Mouse (Mus musculus) limb, embryonic 14.5 days (tissue): ENCODE measurements around the gene Tmem63b. TPM values are rescaled to one million over a fixed set of nuclear protein-coding genes. Genes with fewer than 3 reads are reported as not detected.
A peak's percentile ranks its signal among the peaks of the same experiment; 100 is the strongest.

Source experiments
- ATAC-seq: fragments of 200-750 bp; cut with Nextera tagmentation; 2 replicates; pipeline ENCODE4 v1.8.0; 2017; ENCODE audit warnings: low read depth, moderate number of reproducible peaks, moderate TSS enrichment; ENCODE audit not compliant: low FRiP score
- DNase-seq: peaks from one replicate; pipeline ENCODE4 v3.0.0-alpha.2; 2015; ENCODE audit warnings: low spot score
- H3K27ac ChIP-seq: fragments of 300-500 bp; sonication (generic); replicated peaks from 2 replicates; pipeline ENCODE4 v1.5.1; 2014; ENCODE audit warnings: low read depth, mild to moderate bottlenecking, low read length, moderate library complexity, mixed read lengths
- H3K27me3 ChIP-seq: fragments of 300-500 bp; sonication (generic); 2 replicates; pipeline ENCODE4 v1.6.1; 2014; ENCODE audit warnings: low read length, mixed read lengths; ENCODE audit not compliant: control insufficient read depth, insufficient read depth
- H3K36me3 ChIP-seq: fragments of 300-500 bp; sonication (generic); 2 replicates; pipeline ENCODE4 v1.6.1; 2014; ENCODE audit warnings: mild to moderate bottlenecking, low read length, moderate library complexity, mixed read lengths; ENCODE audit not compliant: control insufficient read depth, insufficient read depth
- H3K4me1 ChIP-seq: fragments of 300-500 bp; sonication (generic); 2 replicates; pipeline ENCODE4 v1.6.1; 2014; ENCODE audit warnings: antibody characterized with exemption, low read length, mixed read lengths; ENCODE audit not compliant: control insufficient read depth, insufficient read depth
- H3K4me2 ChIP-seq: fragments of 300-500 bp; sonication (generic); replicated peaks from 2 replicates; pipeline ENCODE4 v1.6.1; 2014; ENCODE audit warnings: low read depth, mild to moderate bottlenecking, low read length, moderate library complexity; ENCODE audit not compliant: severe bottlenecking
- H3K4me3 ChIP-seq: fragments of 300-500 bp; sonication (generic); replicated peaks from 2 replicates; pipeline ENCODE4 v1.5.1; 2014; ENCODE audit warnings: low read length
- H3K9ac ChIP-seq: fragments of 300-500 bp; sonication (generic); 2 replicates; pipeline ENCODE4 v1.6.1; 2014; ENCODE audit warnings: mild to moderate bottlenecking, low read depth, low read length, moderate library complexity; ENCODE audit not compliant: severe bottlenecking
- H3K9me3 ChIP-seq: fragments of 300-500 bp; sonication (generic); 2 replicates; pipeline ENCODE4 v1.6.1; 2016; ENCODE audit warnings: low read length; ENCODE audit not compliant: control insufficient read depth
- POLR2A ChIP-seq: fragments of 200-500 bp; IDR thresholded peaks from 2 replicates; pipeline ENCODE4 v1.8.0; 2012; ENCODE audit warnings: inconsistent platforms, mild to moderate bottlenecking, moderate library complexity, borderline replicate concordance; ENCODE audit not compliant: insufficient read depth, insufficient read length; ENCODE audit errors: extremely low read depth
- WGBS: fragments of 180-500 bp; shearing (Covaris S2); extraction: QIAGEN DNeasy Blood & Tissue Kit; methylation state at CpG from one replicate; pipeline ENCODE4 v1.1.7; 2014; 5-methylcytosine and 5-hydroxymethylcytosine counted together
- polyA plus RNA-seq, 2 experiments: library from polyadenylated mRNA; depleted of rRNA in 1 of 2; stranded (reverse) in 1 of 2; unstranded in 1 of 2; fragments of >200 nt; fragmentation: Nextera tagmentation in 1 of 2; extraction: Ambion mirVana in 1 of 2; gene quantifications; 2 replicates each; pipeline versions ENCODE4 v1.2.1 to v1.2.3; 2012 to 2014

Gene Tmem63b
- polyA plus RNA-seq, 2 experiments: 24.5 to 90.7 TPM

DNA sequence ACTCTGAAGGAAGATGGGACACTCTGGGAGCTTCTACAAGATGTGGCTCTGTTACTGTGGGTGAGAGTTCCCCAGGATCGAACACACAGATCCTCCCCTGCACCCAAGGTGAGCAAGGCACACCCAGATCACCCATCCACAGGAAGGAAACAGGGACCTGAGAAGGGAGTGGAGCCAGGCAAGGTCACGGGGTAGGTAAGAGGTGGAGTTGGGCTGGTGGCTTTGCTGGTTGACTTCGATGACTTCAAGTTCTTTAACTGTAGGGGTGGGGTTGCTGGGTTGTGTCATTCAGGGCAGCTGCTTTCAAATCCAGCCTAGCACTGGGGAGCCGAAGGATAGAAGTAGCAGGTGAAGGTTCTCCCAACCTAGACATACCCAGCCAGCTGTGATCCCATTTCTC is 3.9 kb downstream of the Tmem63b start:
- Histone ChIP-seq H3K27ac (no peak overlapping the region), H3K4me1 (peaks cover 22% of the 10 kb centered on the region), H3K9me3 (no peaks in the 10 kb centered on the region), H3K4me3 (no peak overlapping the region), H3K9ac (no peak overlapping the region), H3K4me2 (no peak overlapping the region), H3K27me3 (no peaks in the 10 kb centered on the region), H3K36me3 (peaks cover 8% of the 10 kb centered on the region; the same call in 1 of the 2 replicates)
- 92% methylated on average over 4 of the region's 4 CpGs for WGBS
- no peak for DNase-seq
- ATAC-seq: no peak
- no peak for TF ChIP-seq POLR2A

DNA sequence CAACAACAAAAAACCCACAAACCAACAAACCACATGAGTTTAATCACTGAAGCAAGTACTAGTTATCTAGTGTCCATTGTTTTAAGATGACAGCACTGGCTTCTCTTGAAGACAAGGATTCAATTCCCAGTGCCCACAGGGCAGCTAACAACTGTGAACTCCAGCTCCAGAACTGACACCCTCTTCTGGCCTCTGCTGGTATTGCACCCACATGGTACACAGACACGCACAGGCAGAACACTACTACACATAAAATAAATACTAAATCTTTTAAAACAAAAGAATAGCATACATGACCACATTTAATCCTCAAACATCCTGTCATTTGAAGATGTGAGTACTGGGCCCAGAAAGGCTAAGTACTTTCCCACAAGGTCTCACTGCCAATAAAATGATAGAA is 5.1 kb downstream of the Tmem63b start:
- whole genome bisulfite sequencing: 100% methylated on average over 1 of the region's 1 CpGs
- TF ChIP-seq POLR2A: no peak

DNA sequence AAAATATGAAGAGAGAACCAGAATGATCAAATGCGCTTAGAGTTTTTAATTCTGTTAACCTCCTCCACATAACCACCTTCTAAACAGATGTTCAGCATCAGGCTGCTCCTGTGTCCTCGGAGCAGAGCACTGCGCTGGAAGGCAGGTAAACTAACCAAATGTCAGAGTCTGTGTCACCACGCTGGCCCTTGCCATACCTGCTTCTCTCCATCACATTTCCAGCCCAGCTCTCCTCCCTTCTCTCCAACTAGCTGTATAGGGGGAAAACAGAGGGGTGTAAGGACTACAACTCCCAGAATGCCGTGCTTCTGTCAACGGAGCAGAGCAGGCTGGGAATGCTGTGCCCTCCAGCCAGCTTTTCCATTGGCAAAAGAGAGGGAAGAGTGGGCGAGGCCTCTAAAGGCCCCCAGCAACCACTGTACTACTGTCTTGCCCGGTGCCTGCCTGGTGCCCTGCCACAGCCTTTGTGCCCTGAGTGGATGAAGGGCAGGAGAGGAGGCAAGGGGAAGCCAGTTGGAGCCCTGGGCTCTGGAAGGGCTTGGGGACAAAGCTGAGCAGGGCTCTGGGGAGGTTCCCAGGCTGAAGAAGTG is 6.2 kb downstream of the Tmem63b start:
- Histone ChIP-seq H3K27me3 (no peaks in the 10 kb centered on the region), H3K4me3 (no peak overlapping the region), H3K9ac (0 out of 2 replicates have a peak overlapping the region, but pooled peaks have one; percentile 26), H3K27ac (no peak overlapping the region; the same call in 1 of the 2 replicates), H3K36me3 (peaks cover 28% of the 10 kb centered on the region), H3K9me3 (no peaks in the 10 kb centered on the region), H3K4me2 (peak overlapping the region; percentile 29; the same call in 1 of the 2 replicates), H3K4me1 (peaks cover 12% of the 10 kb centered on the region)
- peak; percentile 68 for DNase-seq
- ATAC-seq: peak; percentile 48; the same call in 1 of the 2 replicates
- 48% methylated on average over 8 of the region's 8 CpGs for WGBS
- TF ChIP-seq POLR2A: no peak

More for the DNA sequence above, 5.1 kb downstream of the Tmem63b start:
- peaks cover 12% of the 10 kb centered on the region for H3K4me1 ChIP-seq
- H3K27me3 ChIP-seq: no peaks in the 10 kb centered on the region
- no peak overlapping the region for H3K27ac ChIP-seq
- no peak overlapping the region for H3K4me3 ChIP-seq
- DNase-seq: no peak
- H3K36me3 ChIP-seq: peaks cover 18% of the 10 kb centered on the region
- no peak overlapping the region for H3K9ac ChIP-seq
- no peak overlapping the region for H3K4me2 ChIP-seq
- no peak for ATAC-seq
- H3K9me3 ChIP-seq: no peaks in the 10 kb centered on the region

DNA sequence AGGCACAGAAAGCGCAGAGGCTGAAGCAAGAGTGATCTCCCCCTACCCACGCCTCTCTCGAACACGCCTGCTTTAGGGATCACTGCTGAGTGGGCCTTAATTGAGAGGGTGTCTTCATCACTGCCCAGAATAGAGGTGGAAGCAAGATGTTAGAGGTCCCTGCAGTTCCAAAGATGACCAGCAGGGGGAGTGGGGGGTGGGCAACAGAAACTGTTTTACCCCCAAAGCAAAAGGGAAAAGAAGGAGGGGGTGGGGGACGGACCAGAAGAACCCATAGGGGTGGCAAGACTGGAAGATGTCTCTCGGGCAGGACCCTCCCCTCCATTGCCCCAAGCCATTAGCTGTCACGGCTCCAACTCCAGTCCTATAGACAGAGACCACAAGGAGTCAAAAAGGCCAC is 8.6 kb downstream of the Tmem63b start:
- WGBS: 32% methylated on average over 7 of the region's 7 CpGs
- DNase-seq: peak; percentile 49
- no peaks in the 10 kb centered on the region for H3K27me3 ChIP-seq

DNA sequence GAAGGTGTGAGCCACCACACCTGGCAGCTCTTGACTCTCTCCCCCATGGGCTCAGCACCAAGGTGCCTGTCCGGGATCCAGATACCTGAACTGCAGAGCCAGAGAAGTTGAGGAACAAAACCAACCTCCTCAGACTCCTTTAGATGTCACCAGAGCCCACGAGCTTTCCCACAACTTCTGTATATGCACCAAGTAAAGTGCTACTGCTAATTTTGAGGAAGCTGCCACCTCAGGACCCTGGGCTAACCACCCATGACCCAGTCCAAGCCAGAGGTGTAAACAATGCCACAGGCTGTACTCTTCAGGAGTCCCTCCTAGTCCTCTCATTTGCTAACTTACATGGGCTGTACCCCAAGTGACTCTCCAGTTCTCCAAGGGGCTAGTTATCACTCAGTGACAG is 14.1 kb downstream of the Tmem63b start:
- no peak for DNase-seq
- Histone ChIP-seq H3K4me2 (no peak overlapping the region), H3K27ac (no peak overlapping the region), H3K9ac (no peak overlapping the region), H3K36me3 (peaks cover 77% of the 10 kb centered on the region), H3K9me3 (no peaks in the 10 kb centered on the region), H3K4me3 (no peak overlapping the region), H3K27me3 (no peaks in the 10 kb centered on the region), H3K4me1 (no peaks in the 10 kb centered on the region)
- no peak for TF ChIP-seq POLR2A
- WGBS: 78% methylated on average over 2 of the region's 2 CpGs
- ATAC-seq: no peak

More for the DNA sequence above, 8.6 kb downstream of the Tmem63b start:
- Histone ChIP-seq H3K36me3 (peaks cover 48% of the 10 kb centered on the region), H3K9ac (no peak overlapping the region), H3K4me2 (no peak overlapping the region), H3K27ac (no peak overlapping the region), H3K9me3 (no peaks in the 10 kb centered on the region), H3K4me1 (peaks cover 4% of the 10 kb centered on the region; the same call in 1 of the 2 replicates), H3K4me3 (no peak overlapping the region)
- ATAC-seq: no peak
- no peak for TF ChIP-seq POLR2A
